ENCODE assay signal across 34 mouse cellular contexts in genomic region chr3:108372691-108373090, GRCm38 (mm10). TPM values are rescaled to one million over a fixed set of nuclear protein-coding genes. Genes with fewer than 3 reads are reported as not detected.
A peak's percentile ranks its signal among the peaks of the same experiment; 100 is the strongest.
DNase-seq lines count a peak whose midpoint lies in the region; ATAC-seq and TF ChIP-seq lines count a peak whose summit lies in the region.
"Had no signal": no experiment of that assay in that cellular context is flagged by ENCODE, and none has a peak within 500 bp of the region (broad histone marks: within the 10 kb centered on the region; RNA-seq: fewer than 3 reads in every experiment).

No protein-coding gene starts in this region.

- TF ChIP-seq CTCF in lung, embryonic 14.5 days (IDR thresholded peaks at IDR 0.05; ENCODE audit: low read depth) = no peak
- no peak for TF ChIP-seq CTCF in lung, adult 2 months (IDR thresholded peaks at IDR 0.05; ENCODE audit: insufficient read depth, low read length)

- 62% methylated on average over 3 of the region's 3 CpGs for WGBS in embryonic facial prominence, embryonic 13.5 days
- WGBS in embryonic facial prominence, embryonic 10.5 days = 87% methylated on average over 3 of the region's 3 CpGs
- WGBS in lung, embryonic 14.5 days = 31% methylated on average over 3 of the region's 3 CpGs
- 45% methylated on average over 3 of the region's 3 CpGs for WGBS in lung, adult 2 months
- WGBS in embryonic facial prominence, embryonic 14.5 days = 49% methylated on average over 3 of the region's 3 CpGs
- WGBS in stomach, embryonic 15.5 days = 38% methylated on average over 3 of the region's 3 CpGs
- WGBS in intestine, embryonic 16.5 days = 48% methylated on average over 3 of the region's 3 CpGs

- H3K27ac ChIP-seq in embryonic facial prominence, embryonic 13.5 days = peak overlapping the region; percentile 22; the same call in 1 of the 2 replicates
- no peak overlapping the region for H3K27ac ChIP-seq in embryonic facial prominence, embryonic 10.5 days (replicated peaks)
- peak overlapping the region; percentile 84 for H3K27ac ChIP-seq in lung, embryonic 14.5 days (ENCODE audit: low read depth)
- H3K27ac ChIP-seq in embryonic facial prominence, embryonic 14.5 days (replicated peaks; ENCODE audit: low read depth, low read length) = 0 out of 2 replicates have a peak overlapping the region, but pooled peaks have one; percentile 23
- H3K27ac ChIP-seq in stomach, embryonic 15.5 days = 0 out of 2 replicates have a peak overlapping the region, but pooled peaks have one; percentile 5
- no peak overlapping the region for H3K27ac ChIP-seq in intestine, embryonic 16.5 days (ENCODE audit: low read length)
- H3K27ac ChIP-seq: liver, embryonic 15.5 days; macrophage; midbrain, embryonic 13.5 days; neural tube, embryonic 13.5 days had no signal

- H3K4me2 ChIP-seq in embryonic facial prominence, embryonic 13.5 days = no peak overlapping the region
- H3K4me2 ChIP-seq in lung, embryonic 14.5 days = no peak overlapping the region
- no peak overlapping the region for H3K4me2 ChIP-seq in embryonic facial prominence, embryonic 14.5 days (ENCODE audit: low read depth, low read length)
- no peak overlapping the region for H3K4me2 ChIP-seq in stomach, embryonic 15.5 days
- no peak overlapping the region for H3K4me2 ChIP-seq in intestine, embryonic 16.5 days (ENCODE audit: low read depth, low read length)
- H3K4me2 ChIP-seq: heart, embryonic 12.5 days; liver, embryonic 15.5 days; midbrain, embryonic 13.5 days; neural tube, embryonic 13.5 days had no signal

- no peak overlapping the region for H3K9ac ChIP-seq in embryonic facial prominence, embryonic 13.5 days
- H3K9ac ChIP-seq in lung, embryonic 14.5 days = no peak overlapping the region
- H3K9ac ChIP-seq in embryonic facial prominence, embryonic 14.5 days (ENCODE audit: low read depth, low read length) = no peak overlapping the region
- no peak overlapping the region for H3K9ac ChIP-seq in stomach, embryonic 15.5 days
- H3K9ac ChIP-seq in intestine, embryonic 16.5 days (ENCODE audit: low read depth, low read length) = no peak overlapping the region
- H3K9ac ChIP-seq: heart, embryonic 12.5 days; liver, embryonic 15.5 days; midbrain, embryonic 13.5 days; neural tube, embryonic 13.5 days had no signal

- DNase-seq in embryonic facial prominence, embryonic 10.5 days (ENCODE audit: low spot score) = no peak
- peak; percentile 64 for DNase-seq in lung, embryonic 14.5 days
- no peak for DNase-seq in lung, adult 2 months
- DNase-seq in embryonic facial prominence, embryonic 14.5 days (ENCODE audit: low spot score) = peak; percentile 68
- no peak for DNase-seq in spleen, postnatal 36 days (ENCODE audit: low spot score in 2 of 2)
- DNase-seq: adrenal gland, postnatal 25 days; cerebellum, adult 11-12 months; cerebellum, postnatal 10 days; gastrocnemius, postnatal 10 days; heart, postnatal 14 days; kidney, adult 8-10 months; kidney, postnatal 10 days; layer of hippocampus, adult 9-11 months; thymus, adult 18-20 months; thymus, postnatal 25 days had no signal

- H3K4me1 ChIP-seq in embryonic facial prominence, embryonic 13.5 days = peaks cover 9% of the 10 kb centered on the region
- H3K4me1 ChIP-seq in embryonic facial prominence, embryonic 10.5 days = peaks cover 14% of the 10 kb centered on the region
- peaks cover 6% of the 10 kb centered on the region for H3K4me1 ChIP-seq in lung, embryonic 14.5 days (ENCODE audit: insufficient read depth)
- no peaks in the 10 kb centered on the region for H3K4me1 ChIP-seq in lung, adult 2 months (ENCODE audit: control insufficient read depth, insufficient read depth, low read length)
- peaks cover 10% of the 10 kb centered on the region; the same call in 1 of the 2 replicates for H3K4me1 ChIP-seq in embryonic facial prominence, embryonic 14.5 days (ENCODE audit: control insufficient read depth, insufficient read depth, low read length)
- H3K4me1 ChIP-seq in stomach, embryonic 15.5 days = 0 out of 2 replicates have a peak, but pooled peaks cover 5% of the 10 kb centered on the region
- H3K4me1 ChIP-seq in intestine, embryonic 16.5 days (ENCODE audit: control insufficient read depth, insufficient read depth, low read length) = peaks cover 3% of the 10 kb centered on the region; the same call in 1 of the 2 replicates
- H3K4me1 ChIP-seq: midbrain, embryonic 13.5 days; neural tube, embryonic 13.5 days had no signal

- H3K9me3 ChIP-seq in embryonic facial prominence, embryonic 13.5 days = no peaks in the 10 kb centered on the region
- H3K9me3 ChIP-seq in embryonic facial prominence, embryonic 10.5 days = no peaks in the 10 kb centered on the region
- no peaks in the 10 kb centered on the region for H3K9me3 ChIP-seq in lung, embryonic 14.5 days (ENCODE audit: low read depth, low read length)
- H3K9me3 ChIP-seq in embryonic facial prominence, embryonic 14.5 days (ENCODE audit: control insufficient read depth, low read length) = no peaks in the 10 kb centered on the region
- H3K9me3 ChIP-seq in stomach, embryonic 15.5 days = no peaks in the 10 kb centered on the region
- no peaks in the 10 kb centered on the region for H3K9me3 ChIP-seq in intestine, embryonic 16.5 days (ENCODE audit: control insufficient read depth, low read length)
- H3K9me3 ChIP-seq: G1E; heart, embryonic 12.5 days; liver, embryonic 15.5 days; midbrain, embryonic 13.5 days; neural tube, embryonic 13.5 days had no signal

- no peaks in the 10 kb centered on the region for H3K36me3 ChIP-seq in embryonic facial prominence, embryonic 13.5 days
- H3K36me3 ChIP-seq in embryonic facial prominence, embryonic 10.5 days (replicated peaks) = no peaks in the 10 kb centered on the region
- no peaks in the 10 kb centered on the region for H3K36me3 ChIP-seq in lung, embryonic 14.5 days (ENCODE audit: insufficient read depth)
- no peaks in the 10 kb centered on the region for H3K36me3 ChIP-seq in embryonic facial prominence, embryonic 14.5 days (ENCODE audit: control insufficient read depth, insufficient read depth, low read length)
- no peaks in the 10 kb centered on the region for H3K36me3 ChIP-seq in stomach, embryonic 15.5 days
- H3K36me3 ChIP-seq in intestine, embryonic 16.5 days (ENCODE audit: control insufficient read depth, insufficient read depth, low read length) = no peaks in the 10 kb centered on the region
- H3K36me3 ChIP-seq: G1E; heart, embryonic 12.5 days; liver, embryonic 15.5 days; midbrain, embryonic 13.5 days; neural tube, embryonic 13.5 days had no signal

- no peak for ATAC-seq in embryonic facial prominence, embryonic 13.5 days (ENCODE audit: insufficient number of reproducible peaks, insufficient read depth, low FRiP score, low TSS enrichment, low read depth)
- peak; percentile 85 for ATAC-seq in lung, embryonic 14.5 days (ENCODE audit: insufficient read depth)
- peak; percentile 57; the same call in 1 of the 2 replicates for ATAC-seq in embryonic facial prominence, embryonic 14.5 days (ENCODE audit: low read depth)
- no peak; the same call in 1 of the 2 replicates for ATAC-seq in stomach, embryonic 15.5 days (ENCODE audit: insufficient read depth, low FRiP score, low read depth)
- ATAC-seq in intestine, embryonic 16.5 days = no peak
- ATAC-seq: forebrain, embryonic 16.5 days; hindbrain, embryonic 16.5 days; midbrain, embryonic 13.5 days had no signal

- no peak overlapping the region for H3K4me3 ChIP-seq in embryonic facial prominence, embryonic 13.5 days
- no peak overlapping the region for H3K4me3 ChIP-seq in embryonic facial prominence, embryonic 10.5 days
- no peak overlapping the region for H3K4me3 ChIP-seq in lung, embryonic 14.5 days (ENCODE audit: low read depth, low read length)
- H3K4me3 ChIP-seq in lung, adult 2 months (replicated peaks; ENCODE audit: extremely low read depth, low read depth, low read length) = no peak overlapping the region
- no peak overlapping the region for H3K4me3 ChIP-seq in embryonic facial prominence, embryonic 14.5 days (ENCODE audit: low read depth, low read length)
- H3K4me3 ChIP-seq in stomach, embryonic 15.5 days (replicated peaks) = no peak overlapping the region
- H3K4me3 ChIP-seq in intestine, embryonic 16.5 days (ENCODE audit: low read length) = no peak overlapping the region
- H3K4me3 ChIP-seq: erythroblast, embryonic 14.5 days; heart, embryonic 12.5 days; liver, embryonic 15.5 days; midbrain, embryonic 13.5 days; neural tube, embryonic 13.5 days had no signal

- TF ChIP-seq POLR2A in lung, adult 2 months (IDR thresholded peaks at IDR 0.05; ENCODE audit: borderline replicate concordance, extremely low read depth, low read depth, low read length) = no peak

- no peaks in the 10 kb centered on the region for H3K27me3 ChIP-seq in embryonic facial prominence, embryonic 13.5 days
- H3K27me3 ChIP-seq in embryonic facial prominence, embryonic 10.5 days (replicated peaks; ENCODE audit: low read depth, poor library complexity, severe bottlenecking) = no peaks in the 10 kb centered on the region
- no peaks in the 10 kb centered on the region for H3K27me3 ChIP-seq in lung, embryonic 14.5 days (ENCODE audit: insufficient read depth, low read length)
- H3K27me3 ChIP-seq in embryonic facial prominence, embryonic 14.5 days (replicated peaks; ENCODE audit: control insufficient read depth, insufficient read depth, low read length) = no peaks in the 10 kb centered on the region
- H3K27me3 ChIP-seq in stomach, embryonic 15.5 days (replicated peaks) = no peaks in the 10 kb centered on the region
- no peaks in the 10 kb centered on the region for H3K27me3 ChIP-seq in intestine, embryonic 16.5 days (replicated peaks; ENCODE audit: control insufficient read depth, insufficient read depth, low read length)
- H3K27me3 ChIP-seq: heart, embryonic 12.5 days; liver, embryonic 15.5 days; midbrain, embryonic 13.5 days; neural tube, embryonic 13.5 days had no signal

RNA-seq across cellular contexts. Expression of gene Mybphl, which starts 8.0 kb away (rescaled TPM):
- not detected in 2 replicates for polyA plus RNA-seq in embryonic facial prominence, embryonic 13.5 days (2015; fragmentation: Nextera tagmentation; extraction: Ambion mirVana)
- polyA plus RNA-seq in embryonic facial prominence, embryonic 10.5 days (2016; fragmentation: Nextera tagmentation; extraction: Ambion mirVana) = 0.22 TPM in 1 of 2 replicates, not detected in the other
- polyA plus RNA-seq in lung, embryonic 14.5 days (2014; fragmentation: Nextera tagmentation; extraction: Ambion mirVana) = 0.75 and 4.7 TPM in 2 replicates
- 34.9 and 39.2 TPM in 2 replicates for polyA plus RNA-seq in lung, adult 2 months (2012; rRNA removed)
- polyA plus RNA-seq in embryonic facial prominence, embryonic 14.5 days (2014; fragmentation: Nextera tagmentation; extraction: Ambion mirVana) = not detected in 2 replicates
- polyA plus RNA-seq in stomach, embryonic 15.5 days (2015; fragmentation: Nextera tagmentation; extraction: Ambion mirVana) = not detected in 2 replicates
- polyA plus RNA-seq in intestine, embryonic 16.5 days (2015; fragmentation: Nextera tagmentation; extraction: Ambion mirVana) = not detected in 2 replicates
- polyA plus RNA-seq: erythroblast, embryonic 14.5 days; forebrain, embryonic 11.5 days; G1E; hindbrain, embryonic 11.5 days; intestine, embryonic 14.5 days; large intestine, adult 2 months; limb, embryonic 11.5 days; liver, adult 2 months; macrophage; midbrain, embryonic 13.5 days; neural tube, embryonic 13.5 days; stomach, embryonic 14.5 days had no signal

RNA-seq across cellular contexts. Expression of gene Psrc1, which starts 10.9 kb away (rescaled TPM):
- polyA plus RNA-seq in embryonic facial prominence, embryonic 13.5 days (2015; fragmentation: Nextera tagmentation; extraction: Ambion mirVana) = 61.4 and 73.1 TPM in 2 replicates
- 97.9 and 100.0 TPM in 2 replicates for polyA plus RNA-seq in embryonic facial prominence, embryonic 10.5 days (2016; fragmentation: Nextera tagmentation; extraction: Ambion mirVana)
- 76.5 and 79.7 TPM in 2 replicates for polyA plus RNA-seq in lung, embryonic 14.5 days (2014; fragmentation: Nextera tagmentation; extraction: Ambion mirVana)
- 2.3 and 2.4 TPM in 2 replicates for polyA plus RNA-seq in lung, adult 2 months (2012; rRNA removed)
- 31.2 and 38.1 TPM in 2 replicates for polyA plus RNA-seq in embryonic facial prominence, embryonic 14.5 days (2014; fragmentation: Nextera tagmentation; extraction: Ambion mirVana)
- 34.9 and 38.9 TPM in 2 replicates for polyA plus RNA-seq in stomach, embryonic 15.5 days (2015; fragmentation: Nextera tagmentation; extraction: Ambion mirVana)
- polyA plus RNA-seq in intestine, embryonic 16.5 days (2015; fragmentation: Nextera tagmentation; extraction: Ambion mirVana) = 22.1 and 26.1 TPM in 2 replicates

RNA-seq across cellular contexts. Expression of gene Celsr2, which starts 42.7 kb away (rescaled TPM):
- polyA plus RNA-seq in embryonic facial prominence, embryonic 13.5 days (2015; fragmentation: Nextera tagmentation; extraction: Ambion mirVana) = 9.8 and 11.5 TPM in 2 replicates
- 10.2 and 20.1 TPM in 2 replicates for polyA plus RNA-seq in embryonic facial prominence, embryonic 10.5 days (2016; fragmentation: Nextera tagmentation; extraction: Ambion mirVana)
- polyA plus RNA-seq in lung, embryonic 14.5 days (2014; fragmentation: Nextera tagmentation; extraction: Ambion mirVana) = 8.3 and 9.4 TPM in 2 replicates
- 22.7 and 26.7 TPM in 2 replicates for polyA plus RNA-seq in lung, adult 2 months (2012; rRNA removed)
- polyA plus RNA-seq in embryonic facial prominence, embryonic 14.5 days (2014; fragmentation: Nextera tagmentation; extraction: Ambion mirVana) = 11.8 and 13.9 TPM in 2 replicates
- 12.2 and 13.6 TPM in 2 replicates for polyA plus RNA-seq in stomach, embryonic 15.5 days (2015; fragmentation: Nextera tagmentation; extraction: Ambion mirVana)
- polyA plus RNA-seq in intestine, embryonic 16.5 days (2015; fragmentation: Nextera tagmentation; extraction: Ambion mirVana) = 2.6 and 3.0 TPM in 2 replicates
- polyA plus RNA-seq: macrophage had no signal

Comparison
In these comparisons a context has a peak if more than half of its experiments do, and no peak if none do; other contexts are left out.
1. ATAC-seq: peak in lung, embryonic 14.5 days (single experiment) and embryonic facial prominence, embryonic 14.5 days (single experiment); none in embryonic facial prominence, embryonic 13.5 days (single experiment), stomach, embryonic 15.5 days (single experiment) and intestine, embryonic 16.5 days (single experiment).
2. H3K27ac ChIP-seq: peak in embryonic facial prominence, embryonic 13.5 days (single experiment), lung, embryonic 14.5 days (single experiment), embryonic facial prominence, embryonic 14.5 days (single experiment) and stomach, embryonic 15.5 days (single experiment); none in embryonic facial prominence, embryonic 10.5 days (single experiment) and intestine, embryonic 16.5 days (single experiment).
3. DNase-seq: peak in lung, embryonic 14.5 days (single experiment) and embryonic facial prominence, embryonic 14.5 days (single experiment); none in embryonic facial prominence, embryonic 10.5 days (single experiment), lung, adult 2 months (single experiment) and spleen, postnatal 36 days (0 of 2).